Mouse (Mus musculus): Measurements from ENCODE around the gene Grb2.

The Grb2 gene

DNA sequence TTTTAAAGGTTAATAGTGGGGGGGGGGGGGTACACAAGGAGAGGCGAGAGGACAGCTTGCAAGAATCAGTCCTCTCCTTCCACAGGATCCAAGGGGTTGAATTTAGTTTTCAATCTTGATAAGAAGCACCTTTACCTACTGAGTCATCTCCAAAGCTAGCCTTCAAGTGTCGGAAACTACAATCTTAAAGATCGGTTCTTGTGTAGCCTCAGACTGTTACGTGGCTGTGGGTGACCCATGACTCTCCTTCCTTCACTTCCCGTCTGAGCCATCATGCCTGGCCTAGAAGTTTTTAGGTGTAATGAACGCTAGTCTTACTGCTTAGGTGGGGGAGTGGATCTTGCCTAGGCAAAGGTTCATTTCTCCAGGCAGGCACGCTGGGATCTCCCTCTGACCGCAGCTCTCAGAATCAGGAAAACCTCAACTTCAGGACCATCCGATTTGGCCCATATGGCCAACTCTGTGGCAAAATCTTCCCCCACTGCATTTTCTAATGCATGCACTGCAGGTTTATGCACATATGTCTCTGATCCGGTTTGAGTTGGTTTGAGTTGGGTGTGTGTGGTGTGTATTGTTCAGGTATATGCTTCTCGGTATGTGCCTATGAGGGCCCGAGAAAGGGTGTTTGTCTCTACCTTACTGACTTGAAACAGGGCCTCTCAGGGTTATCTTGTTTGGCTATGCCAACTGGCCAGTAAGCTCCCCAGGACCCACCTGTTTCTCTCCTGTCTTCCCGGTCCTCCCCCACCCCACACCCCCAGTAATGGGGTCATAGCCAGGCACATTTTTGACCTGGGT is 78.5 kb downstream of the Grb2 start:
- DNase-seq (ENCODE audit: low read depth, low spot score), result no peak

DNA sequence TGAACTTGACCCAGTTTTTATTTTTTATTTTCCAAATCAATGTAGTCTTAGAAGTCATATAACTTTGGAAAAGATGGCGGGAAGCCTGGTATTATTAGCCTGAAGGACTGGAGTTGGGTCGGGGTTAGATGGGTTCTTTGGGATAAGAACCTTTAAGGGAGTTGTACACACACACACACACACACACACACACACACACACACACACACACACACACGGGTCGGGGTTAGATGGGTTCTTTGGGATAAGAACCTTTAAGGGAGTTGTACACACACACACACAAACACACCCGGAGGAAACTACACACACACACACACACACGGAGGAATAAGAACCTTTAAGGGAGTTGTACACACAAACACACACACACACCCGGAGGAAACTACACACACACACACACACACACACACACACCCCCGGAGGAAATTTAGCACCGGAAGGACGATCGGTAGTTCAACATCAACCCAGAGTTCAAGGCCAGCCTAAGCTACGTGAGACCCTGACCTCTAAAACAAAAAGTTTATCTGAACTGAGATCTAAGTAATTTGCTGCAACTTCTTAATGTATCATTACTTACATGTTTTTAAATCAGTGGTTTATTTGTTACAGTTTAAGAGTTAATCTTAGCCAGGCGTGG is 79.8 kb downstream of the Grb2 start:
- no peak for DNase-seq (ENCODE audit: low read depth, low spot score)

GRCm38 (mm10) chr11:115627705-115628464 is 80.5 kb downstream of the Grb2 start, which contains the start of gene Slc25a19:
Gene Slc25a19 (minus strand): TSS chr11:115628295.
- peak; percentile 100 for DNase-seq (ENCODE audit: low read depth, low spot score)

- DNase-seq (ENCODE audit: low read depth, low spot score), result no peak
Measured at GRCm38 (mm10) chr11:115626824-115627616, 81.4 kb downstream of the Grb2 start.

- no peak for DNase-seq (ENCODE audit: low read depth, low spot score)
Measured at GRCm38 (mm10) chr11:115625877-115626276, 82.5 kb downstream of the Grb2 start.

- DNase-seq (ENCODE audit: low read depth, low spot score), result peak; percentile 61
Measured at GRCm38 (mm10) chr11:115623487-115624070, 84.8 kb downstream of the Grb2 start.

GRCm38 (mm10) chr11:115619949-115620348 is 88.4 kb downstream of the Grb2 start:
- no peak for DNase-seq (ENCODE audit: low read depth, low spot score)

- DNase-seq (ENCODE audit: low read depth, low spot score), result no peak
Measured at GRCm38 (mm10) chr11:115618732-115619516, 89.5 kb downstream of the Grb2 start.

DNA sequence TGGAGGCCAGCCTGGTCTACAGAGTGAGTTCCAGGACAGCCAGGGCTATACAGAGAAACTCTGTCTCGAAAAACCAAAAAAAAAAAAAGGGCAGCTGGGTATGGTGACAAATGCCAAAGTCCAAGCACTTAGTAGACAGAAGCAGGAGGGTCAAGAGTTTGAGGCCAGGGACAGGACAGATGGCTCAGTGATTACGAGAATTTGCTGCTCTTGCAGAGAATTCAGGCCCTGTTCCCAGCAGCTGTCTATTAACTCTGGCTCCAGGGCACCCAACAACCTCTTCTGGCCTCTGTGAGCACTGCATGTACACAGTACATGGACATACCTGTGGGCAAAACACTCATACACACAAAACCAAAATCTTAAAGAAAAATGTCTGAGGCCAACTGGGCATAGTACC is 90.4 kb downstream of the Grb2 start:
- DNase-seq (ENCODE audit: low read depth, low spot score), result no peak

GRCm38 (mm10) chr11:115616893-115617292 is 91.5 kb downstream of the Grb2 start:
- no peak for DNase-seq (ENCODE audit: low read depth, low spot score)

- no peak for DNase-seq (ENCODE audit: low read depth, low spot score)
Measured at GRCm38 (mm10) chr11:115616371-115616770, 92.0 kb downstream of the Grb2 start.

DNA sequence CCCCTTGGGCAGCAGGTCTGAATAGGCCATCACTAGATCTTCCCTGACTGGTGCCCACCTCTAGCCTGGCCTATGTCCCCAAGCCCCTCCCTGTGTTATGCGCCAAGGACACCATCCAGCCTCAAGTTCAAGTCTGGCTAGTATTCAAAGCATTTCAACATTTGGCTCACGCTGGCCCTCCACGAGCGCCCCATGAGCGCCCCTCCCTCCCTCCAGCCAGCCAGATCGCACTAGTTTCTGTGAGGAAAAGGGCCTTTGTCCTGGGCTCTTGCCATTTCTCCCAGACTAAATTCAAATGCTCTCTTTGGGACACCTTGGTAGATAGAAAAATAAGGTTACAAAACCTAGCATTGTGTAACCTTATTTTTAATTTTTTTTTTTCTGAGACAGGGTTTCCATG is 92.5 kb downstream of the Grb2 start:
- DNase-seq (ENCODE audit: low read depth, low spot score), result no peak

GRCm38 (mm10) chr11:115615108-115615825 is 93.1 kb downstream of the Grb2 start:
- DNase-seq (ENCODE audit: low read depth, low spot score), result peak; percentile 89

- peak; percentile 50 for DNase-seq (ENCODE audit: low read depth, low spot score)
Measured at GRCm38 (mm10) chr11:115614346-115615107, 93.9 kb downstream of the Grb2 start.

GRCm38 (mm10) chr11:115613138-115613945 is 95.1 kb downstream of the Grb2 start:
- peak; percentile 74 for DNase-seq (ENCODE audit: low read depth, low spot score)

- peak; percentile 95 for DNase-seq (ENCODE audit: low read depth, low spot score)
Measured at GRCm38 (mm10) chr11:115612410-115613137, 95.8 kb downstream of the Grb2 start, which contains the start of gene Mif4gd. Gene Mif4gd (minus strand): TSS chr11:115612969.

DNA sequence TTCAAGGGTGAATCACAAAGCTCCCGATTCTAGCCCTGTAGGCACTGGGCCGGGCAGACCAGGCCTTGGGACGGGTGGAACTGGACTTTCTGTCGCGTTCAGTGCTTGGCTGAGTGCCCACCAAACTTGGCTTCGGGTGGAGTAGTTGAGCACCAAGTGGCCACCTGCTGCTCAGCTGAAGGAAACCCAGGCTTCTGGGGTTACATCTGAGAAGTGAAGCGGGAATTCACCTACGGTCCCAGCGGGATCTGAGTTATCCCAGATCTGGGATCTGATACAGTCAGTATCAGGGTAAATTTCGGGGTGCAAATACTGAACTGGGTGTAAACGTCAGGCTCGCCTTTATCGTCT is 96.4 kb downstream of the Grb2 start:
- no peak for DNase-seq (ENCODE audit: low read depth, low spot score)
